Mouse (Mus musculus): ENCODE measurements around the gene B3gnt7.
"Not testable (repeated sequence)": the region's sequence is repeated elsewhere in the genome, so short reads cannot be mapped to it uniquely, and the experiment has no call there.

Gene B3gnt7

DNA sequence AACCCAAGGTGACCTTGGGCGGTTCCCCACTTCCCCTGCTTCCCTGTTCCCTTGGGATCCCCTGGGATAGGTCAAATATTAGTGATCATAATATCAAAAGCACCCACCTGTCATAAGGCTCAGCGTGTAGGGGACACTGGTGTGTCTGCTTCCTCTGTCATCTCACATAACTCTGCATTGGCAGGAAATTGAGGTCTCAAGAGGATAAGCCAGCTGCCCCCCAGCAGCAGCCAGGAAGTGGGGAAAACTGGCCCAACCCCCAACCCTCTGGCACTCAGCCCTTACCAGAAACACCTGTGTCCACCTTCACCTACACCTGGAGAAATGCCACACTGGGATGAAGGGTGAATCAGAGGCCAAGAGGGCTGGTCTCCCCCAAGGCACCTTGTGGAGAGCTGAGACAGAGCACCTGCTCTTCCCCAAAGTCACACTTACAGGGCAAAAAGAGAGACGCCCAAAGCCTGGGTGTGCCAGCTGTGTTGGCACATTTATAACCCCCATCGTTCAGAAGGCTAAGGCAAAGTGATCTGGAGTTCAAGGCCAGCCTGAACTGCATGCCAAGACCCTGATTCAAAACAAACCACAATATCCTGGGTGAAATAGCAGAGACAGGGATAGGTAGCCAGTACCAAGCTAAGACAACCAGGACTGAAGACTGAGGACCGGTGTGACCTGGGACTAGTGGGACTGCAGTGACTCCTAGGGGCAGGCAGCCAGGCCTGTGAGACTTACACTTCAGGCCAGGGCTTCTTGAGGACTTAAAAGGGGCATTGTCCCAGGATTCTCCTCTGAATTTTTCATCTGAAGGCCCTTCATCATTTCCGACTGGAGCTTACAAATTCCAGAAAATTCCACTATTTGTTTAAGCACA lies 1.2 kb upstream of the B3gnt7 start:
- no peak for DNase-seq (ENCODE audit: low spot score in 2 of 2)

DNA sequence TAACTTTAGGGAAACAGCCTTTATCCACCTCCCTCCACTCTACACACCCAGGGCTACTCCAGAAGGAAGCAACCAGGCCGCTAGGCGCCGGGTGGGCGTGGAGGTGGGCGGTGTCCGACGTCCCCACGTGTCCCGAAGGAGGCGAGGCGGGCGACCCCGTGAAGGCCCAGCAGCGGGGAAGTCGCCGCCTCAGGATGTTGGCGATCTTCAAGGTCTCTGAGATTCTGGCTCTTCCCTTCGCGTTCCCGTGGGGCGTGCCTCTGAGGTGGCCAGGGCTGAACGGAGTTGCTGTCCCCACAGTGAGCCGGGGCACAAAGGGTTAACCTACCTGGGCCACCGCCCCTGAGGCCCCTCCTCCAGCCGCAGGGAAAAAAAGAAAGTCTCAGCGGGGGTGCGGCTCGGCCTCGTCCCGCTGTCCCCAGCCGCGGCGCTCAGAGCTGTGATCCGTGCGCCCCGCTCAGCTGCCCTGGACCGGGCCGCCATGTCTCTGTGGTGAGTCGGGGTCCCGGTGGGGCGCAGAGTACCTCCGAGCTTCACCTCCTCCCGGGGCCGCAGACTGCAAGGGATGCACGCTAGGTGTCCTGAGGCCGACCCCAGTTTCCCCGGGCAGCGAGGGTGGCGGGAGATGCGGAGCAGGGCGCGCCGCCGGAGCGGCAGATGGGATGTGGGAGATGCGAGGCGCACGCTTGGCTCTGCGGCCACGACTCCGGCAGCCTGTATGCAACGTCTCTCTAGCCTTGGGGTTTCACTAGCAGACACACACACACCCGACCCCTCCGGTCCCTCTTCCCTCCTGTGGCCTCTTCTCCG lies 636 bp downstream of the B3gnt7 start:
- peak; percentile 37 to 65 for DNase-seq (ENCODE audit: low spot score in 2 of 2)

DNA sequence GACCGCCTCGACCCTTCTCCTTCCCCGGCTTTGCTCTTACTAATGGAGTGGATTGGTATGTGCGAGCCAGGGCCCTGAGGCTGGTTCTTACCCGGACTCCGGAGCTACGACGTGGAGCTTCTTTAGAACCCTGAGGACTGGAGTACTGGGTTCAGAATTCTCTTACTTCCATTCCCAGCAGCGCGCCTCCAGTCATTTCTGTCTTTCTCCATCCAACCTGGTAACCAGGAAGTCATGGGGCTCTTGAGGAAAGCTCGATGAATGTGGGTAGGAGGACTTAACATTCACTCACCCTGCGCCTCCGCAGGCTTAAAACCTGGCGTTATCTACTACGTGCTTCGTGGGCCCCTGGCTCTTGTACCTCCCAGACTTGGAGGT lies 1.2 kb downstream of the B3gnt7 start:
- no peak for DNase-seq (ENCODE audit: low spot score in 2 of 2)

DNA sequence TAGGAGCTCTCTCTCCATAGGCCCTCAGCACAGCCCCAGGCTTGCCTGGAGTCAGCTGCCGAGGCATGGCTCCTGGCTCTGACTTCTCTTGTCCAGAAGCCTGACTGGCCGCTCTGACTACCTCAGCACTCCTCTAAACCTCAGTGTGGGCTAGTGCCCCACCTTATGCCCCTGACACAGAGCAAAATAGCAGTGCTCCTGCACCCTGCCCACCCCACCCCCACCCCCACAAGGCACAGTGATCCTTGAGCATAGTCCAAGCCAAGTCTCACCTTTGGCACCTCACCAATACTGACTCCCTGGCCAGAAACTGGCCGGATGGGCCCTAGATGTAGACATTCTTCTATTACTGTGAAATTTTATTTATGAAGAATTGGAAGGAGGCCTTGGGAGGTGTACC lies 4.1 kb downstream of the B3gnt7 start:
- no peak for DNase-seq (ENCODE audit: low spot score in 2 of 2)

DNA sequence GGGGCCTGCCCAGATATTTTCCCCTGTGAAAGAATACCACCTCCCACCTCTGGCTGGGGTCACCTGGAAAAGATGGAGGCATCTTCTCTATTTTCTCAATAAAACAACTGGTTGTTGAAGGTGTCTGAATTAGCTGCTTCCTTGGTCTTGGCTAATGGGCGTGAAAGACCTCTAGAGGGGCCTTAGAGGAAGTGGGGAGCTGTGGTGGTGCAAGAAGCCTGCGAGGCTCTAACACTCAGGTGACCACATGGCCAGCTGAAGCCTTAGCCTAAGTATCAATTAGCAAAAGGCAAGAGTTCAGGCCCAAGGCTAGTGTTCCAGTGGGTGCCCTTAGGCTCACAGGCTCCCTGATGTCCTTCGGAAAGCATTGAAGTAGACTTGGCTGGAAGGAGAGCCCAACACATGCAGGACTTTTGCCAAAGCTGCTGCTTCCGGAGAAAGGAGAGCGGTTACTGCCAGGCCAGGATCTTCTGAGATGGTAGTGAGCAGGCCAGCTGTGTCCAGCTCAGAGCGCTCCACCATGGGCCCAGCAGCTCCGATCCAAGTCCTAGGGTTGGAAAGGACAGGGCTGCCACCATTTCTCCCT lies 4.6 kb downstream of the B3gnt7 start:
- DNase-seq (ENCODE audit: low spot score in 2 of 2) = no peak

DNA sequence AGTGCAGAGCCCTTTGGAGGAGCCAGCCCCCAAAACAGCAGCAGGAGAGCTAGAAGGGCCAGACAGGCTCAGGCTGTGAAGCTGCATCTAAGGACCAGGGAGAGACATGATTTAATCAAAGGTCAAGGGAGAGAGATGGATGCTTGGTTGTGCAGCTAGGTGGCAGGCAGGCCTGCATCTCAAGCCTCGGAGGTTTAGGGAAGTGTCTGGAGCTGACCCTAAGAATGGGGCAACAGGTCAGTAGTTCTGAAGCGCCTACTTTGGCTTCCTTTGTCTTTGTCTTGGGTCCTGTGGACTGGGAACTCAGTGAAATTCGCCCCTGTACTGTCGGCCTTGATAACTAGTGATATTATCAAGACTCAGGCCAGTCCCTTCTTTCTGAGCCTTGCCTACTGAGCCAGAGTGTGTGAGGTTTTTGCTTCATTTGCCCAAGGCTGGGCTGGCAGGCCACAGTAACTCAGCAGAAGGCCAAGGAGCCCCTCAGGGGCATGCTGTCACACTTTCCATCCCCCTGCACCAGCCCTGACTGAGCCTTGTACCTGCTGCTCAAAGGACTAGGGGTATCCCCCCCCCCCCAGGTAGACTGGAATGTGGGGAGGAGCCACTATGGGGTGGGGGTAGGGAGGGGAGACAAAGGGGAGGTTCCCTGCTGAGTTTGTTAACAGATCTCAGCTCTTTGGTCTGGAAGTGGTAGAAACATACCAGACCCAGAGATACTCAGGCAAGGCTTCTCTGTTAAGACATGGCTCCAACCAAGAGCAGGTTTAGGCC lies 5.4 kb downstream of the B3gnt7 start:
- DNase-seq (ENCODE audit: low spot score in 2 of 2) = no peak

DNA sequence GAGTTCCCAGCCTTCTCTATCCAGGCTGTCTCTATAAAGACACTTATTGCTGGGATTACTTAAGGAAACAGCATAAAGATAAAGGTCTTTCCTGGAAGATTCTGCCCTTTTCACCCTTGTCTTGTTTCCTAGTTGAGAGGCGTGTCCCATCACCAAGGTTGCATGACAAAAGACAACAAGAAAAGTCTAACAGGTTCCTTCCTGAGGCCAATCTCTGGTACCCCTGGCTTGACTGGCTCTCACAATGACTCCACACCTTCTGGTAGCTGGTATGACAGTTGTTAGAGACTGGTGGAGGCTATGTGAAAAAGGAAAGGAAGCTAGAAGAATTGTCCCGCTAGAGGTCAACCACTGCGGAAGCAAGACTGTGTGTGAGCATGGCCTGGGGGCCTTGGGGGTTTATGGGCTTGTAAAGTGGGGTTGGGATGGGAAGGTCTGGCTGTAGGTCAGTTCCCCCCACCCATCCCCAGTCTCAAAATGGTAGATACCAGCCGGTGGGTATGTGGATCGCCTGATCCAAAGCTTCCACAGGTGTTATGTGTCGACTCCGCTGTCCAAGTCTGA lies 6.7 kb downstream of the B3gnt7 start:
- DNase-seq (ENCODE audit: low spot score in 2 of 2) = no peak

DNA sequence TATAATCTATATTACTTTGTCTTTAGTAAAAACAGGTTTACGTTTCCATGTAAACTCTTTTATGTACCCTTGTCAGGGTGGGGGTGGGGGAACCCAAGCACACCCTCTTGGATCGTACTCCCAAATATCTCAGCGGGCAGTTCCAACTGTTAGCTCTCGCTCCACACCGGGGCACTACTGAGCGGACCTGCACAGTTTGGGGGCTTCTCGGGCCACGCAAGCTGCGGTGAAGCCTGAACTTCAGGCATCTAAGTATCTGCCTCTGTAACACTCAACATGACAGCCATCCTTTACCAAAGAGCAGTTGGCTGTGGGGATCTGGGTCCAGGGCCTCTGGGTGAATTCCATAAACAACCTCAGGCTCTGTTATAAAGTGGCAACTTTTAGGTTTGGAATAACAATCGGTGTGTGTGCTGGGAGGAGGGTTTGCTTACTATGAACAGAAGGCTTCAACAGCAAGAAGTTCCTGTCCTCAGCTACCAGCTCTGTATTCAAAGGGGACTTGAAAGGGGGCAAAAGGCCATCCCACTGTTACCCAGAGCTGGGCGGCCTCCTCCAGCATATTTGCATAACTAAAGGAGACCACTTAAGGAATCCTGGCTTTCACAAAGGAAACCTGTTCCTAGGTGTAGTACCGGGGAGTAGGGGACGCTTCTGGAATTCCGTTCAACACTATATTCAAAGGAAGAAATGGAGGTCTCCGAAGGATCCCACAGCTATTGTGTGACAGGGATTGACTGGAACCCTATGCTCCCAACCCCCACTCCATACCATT lies 8.1 kb downstream of the B3gnt7 start:
- no peak for DNase-seq (ENCODE audit: low spot score in 2 of 2)

DNA sequence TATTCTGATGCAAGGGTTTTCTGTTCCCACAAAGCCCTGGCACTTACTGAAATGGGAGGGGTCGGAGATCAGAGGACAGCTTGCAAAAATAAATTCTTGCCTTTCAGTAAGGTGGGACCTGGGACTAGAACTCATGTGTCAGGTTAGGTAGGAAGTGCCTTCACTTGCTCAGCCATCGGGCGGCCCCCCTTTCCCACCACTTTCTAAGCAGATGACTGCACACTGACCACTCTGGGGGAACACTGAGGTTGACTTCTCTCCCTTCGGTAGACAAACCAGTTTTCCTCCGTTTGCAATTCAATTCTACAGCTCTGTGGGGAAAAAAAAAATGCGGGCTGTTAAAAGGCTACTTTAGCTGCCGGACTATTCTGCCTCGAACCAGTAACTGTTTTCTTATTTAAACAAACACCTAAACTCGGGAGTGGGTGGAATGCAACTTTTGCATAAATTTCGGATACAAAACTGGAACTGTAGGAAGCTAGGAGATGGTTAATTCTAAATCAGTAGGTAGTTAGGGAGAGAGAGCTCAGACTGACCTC lies 8.9 kb downstream of the B3gnt7 start:
- DNase-seq (ENCODE audit: low spot score in 2 of 2) = no peak

DNA sequence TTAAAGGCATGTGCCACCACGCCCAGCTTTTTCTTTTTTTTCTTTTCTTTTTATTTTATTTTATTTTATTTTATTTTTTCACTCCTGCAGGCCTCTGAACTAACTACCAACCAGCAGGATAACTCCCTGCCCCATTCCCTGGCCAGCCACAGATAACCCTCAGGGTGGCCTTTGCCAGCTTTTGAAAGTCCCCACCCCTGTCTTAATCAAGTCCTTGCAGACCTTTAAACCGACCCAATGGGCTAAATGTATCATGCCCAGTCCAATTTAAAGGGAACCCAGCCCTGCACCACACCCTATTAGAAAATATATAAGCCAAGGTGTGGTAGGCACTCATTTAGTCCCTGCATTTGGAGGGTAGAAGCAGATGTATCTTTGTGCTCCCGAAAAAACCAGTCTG lies 9.6 kb downstream of the B3gnt7 start:
- DNase-seq (ENCODE audit: low spot score in 2 of 2) = no peak

DNA sequence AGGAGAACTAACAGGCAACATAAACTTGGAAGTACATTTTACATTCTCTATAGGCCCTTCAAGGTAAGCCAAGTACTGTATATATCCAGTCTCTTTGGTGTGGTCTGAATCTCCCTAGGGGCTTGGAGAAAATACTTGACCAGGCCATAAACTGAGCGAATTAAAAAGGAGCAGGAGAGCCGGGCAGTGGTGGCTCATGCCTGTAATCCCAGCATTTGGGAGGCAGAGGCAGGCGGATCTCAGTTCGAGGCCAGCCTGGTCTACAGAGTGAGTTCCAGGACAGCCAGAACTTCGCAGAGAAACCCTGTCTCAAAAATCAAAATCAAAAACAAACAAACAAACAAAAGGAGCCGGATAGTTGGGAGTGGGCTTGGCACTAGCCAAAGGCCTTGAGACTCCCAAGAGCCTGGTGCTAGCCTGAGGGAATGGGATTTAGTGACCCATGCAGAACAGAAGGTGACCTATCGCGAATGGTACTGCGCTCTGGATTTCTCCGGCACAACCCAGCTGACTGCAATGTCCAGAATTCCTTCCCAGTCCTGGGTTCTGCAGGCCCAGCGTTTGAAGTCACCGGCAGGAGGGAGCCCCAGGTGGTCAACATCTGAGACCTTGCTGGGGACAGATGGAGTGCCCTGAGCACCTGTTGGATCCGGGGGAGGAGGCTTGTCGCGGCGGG lies 10.6 kb downstream of the B3gnt7 start:
- no peak for DNase-seq (ENCODE audit: low spot score in 2 of 2)

DNA sequence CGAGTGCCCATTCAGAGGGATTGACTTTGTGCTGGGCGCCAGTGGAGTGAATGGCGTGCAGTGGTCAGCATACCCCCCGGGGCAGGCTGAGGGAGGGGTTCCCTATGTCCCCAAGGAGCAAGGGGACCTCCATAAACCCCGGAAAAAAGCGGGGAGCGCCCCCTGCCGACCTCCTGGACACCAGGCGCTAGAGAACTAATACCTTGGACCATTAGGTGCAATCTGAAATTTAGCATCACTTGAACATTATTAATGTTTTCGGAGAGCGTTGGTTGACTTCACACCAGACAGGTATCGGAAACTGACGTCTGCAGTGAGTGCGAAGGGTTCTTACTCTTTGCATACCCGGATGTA lies 11.1 kb downstream of the B3gnt7 start:
- no peak for DNase-seq (ENCODE audit: low spot score in 2 of 2)

DNA sequence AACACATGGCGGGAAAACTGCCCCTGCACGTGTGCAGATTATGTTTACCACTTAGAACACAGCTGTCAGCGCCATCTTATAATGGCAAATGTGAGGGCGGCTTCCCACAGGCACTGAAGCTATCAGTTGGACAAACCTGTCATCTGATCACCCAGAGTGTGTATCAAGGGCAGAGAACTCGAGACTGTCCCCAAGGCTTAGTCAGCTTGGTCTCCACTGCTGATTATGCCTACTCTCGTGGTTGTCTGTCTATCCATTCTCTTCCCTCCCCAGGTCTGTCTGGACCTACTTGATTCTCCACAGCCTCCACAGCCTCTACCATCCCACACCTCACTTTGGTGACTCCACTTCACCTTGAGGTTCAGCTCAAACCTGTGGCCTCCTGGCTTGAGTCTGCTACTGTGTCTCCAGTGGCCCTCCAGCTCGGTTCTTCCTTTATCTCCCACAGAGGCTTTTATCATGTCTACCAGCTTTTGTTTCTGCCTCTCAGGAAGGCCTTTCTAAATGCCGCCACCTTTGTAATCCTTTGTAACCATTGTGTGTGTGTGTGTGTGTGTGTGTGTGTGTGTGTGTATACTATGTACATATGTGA lies 18.3 kb downstream of the B3gnt7 start:
- DNase-seq (ENCODE audit: low spot score in 2 of 2) = no peak

DNA sequence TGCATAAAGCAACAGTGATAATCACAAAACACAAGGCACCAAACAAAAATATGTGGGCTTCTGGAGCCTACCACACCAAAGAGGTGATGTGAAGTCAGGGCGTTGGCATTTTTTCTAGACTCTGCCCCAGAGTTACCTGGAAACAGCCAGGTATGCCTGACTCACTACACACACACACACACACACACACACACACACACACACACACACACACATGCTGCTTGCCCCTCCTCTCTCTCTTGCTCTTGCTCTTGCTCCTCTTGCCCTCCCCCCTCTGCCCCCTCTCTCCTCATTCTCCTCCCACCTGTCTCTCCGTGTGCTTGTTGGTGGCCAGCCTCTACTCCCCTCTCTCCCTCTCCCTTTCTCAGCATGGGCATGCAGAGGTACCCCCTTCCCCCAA lies 33.7 kb downstream of the B3gnt7 start:
- DNase-seq (ENCODE audit: low spot score in 2 of 2) = no peak

DNA sequence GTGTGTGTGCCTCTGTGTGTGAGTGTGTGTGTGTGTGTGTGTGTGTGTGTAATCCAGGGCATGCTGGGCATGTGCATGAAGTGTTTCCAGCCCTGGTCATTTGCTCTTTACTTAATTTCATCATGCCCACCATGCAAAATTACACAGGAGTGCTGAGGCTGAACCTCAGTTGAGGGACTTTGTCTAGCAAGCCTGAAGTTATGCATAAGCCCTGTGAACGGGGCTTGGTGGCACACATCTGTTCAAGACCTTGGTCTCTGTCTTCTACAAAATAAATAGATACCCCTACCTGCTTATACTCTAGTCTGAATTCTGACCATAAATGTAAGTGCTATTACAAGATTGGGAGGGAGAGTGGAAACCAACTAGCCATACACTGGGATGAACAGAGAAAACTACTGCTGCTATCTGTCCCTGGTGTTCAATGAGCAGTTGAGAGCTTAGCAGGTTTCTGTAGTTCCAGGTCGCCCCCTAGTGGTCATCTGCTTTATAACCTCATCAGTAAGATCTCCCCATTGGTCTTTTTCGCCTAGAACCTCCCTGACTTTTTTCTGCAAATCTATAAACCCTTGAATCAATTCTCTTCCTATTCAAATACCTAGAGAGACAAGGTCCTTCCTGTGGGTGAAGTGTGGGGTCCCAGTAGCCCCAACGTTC lies 36.7 kb downstream of the B3gnt7 start:
- peak; percentile 53 to 75 for DNase-seq (ENCODE audit: low spot score in 2 of 2)

DNA sequence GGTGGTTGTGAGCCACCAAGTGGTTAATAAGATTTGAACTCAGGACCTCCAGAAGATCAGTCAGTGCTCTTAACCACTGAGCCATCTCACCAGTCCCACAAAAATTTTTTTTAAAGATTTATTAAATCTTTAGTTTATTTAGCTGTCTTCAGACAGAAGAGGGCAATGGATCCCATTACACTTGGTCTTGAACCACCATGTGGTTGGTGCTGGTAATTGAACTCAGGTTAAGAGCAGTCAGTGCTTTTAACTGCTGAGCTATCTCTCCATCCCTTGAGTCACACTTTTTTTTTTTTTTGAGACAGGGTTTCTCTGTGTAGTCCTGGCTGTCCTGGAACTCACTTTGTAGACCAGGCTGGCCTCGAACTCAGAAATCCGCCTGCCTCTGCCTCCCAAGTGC lies 38.5 kb downstream of the B3gnt7 start:
- not testable (repeated sequence) for DNase-seq (ENCODE audit: low spot score in 2 of 2)

DNA sequence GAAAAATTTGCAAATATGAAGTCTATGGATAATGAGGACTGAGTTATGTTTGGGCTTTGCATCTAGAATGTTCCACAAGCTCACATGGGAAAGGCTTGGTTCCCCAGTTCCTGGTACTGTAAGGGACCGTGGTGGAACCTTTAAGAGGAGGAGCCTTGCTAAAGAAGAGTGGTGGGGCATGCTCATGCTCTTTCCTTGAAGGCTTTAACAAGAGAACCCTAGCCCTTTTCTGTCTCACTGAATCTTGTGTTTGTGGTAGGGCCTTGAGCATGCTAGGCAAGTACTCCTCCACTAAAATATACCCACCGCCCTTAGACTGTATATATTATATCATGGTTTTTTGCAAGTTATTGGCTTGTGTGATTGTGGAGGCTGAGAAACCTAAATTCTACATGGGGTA lies 39.7 kb downstream of the B3gnt7 start:
- no peak for DNase-seq (ENCODE audit: low spot score in 2 of 2)

DNA sequence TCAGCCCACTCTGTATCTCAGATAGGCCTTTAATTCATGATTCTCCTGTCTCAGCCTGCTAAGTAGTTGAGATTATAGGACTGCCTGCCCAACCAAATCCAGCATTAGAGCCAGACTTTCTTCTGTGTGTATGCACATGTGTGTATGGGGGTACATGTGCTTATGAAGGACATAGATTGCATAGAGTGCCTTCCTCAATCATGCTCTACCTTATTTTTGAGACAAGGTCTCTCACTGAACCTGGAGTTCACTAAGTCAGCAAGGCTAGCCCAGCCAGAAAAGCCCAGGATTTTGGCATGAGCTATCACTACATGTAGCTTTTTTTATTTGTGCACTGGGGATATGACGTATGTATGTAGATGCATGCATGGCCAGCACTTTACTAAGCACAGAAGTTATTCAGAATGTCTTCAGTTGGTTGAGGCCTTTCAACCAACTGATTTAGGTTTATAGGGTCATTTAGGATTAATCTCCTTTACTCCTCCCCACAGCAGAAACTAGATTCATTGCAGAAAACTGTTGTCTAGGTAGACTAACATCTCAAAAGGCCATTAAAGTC lies 40.5 kb downstream of the B3gnt7 start:
- no peak for DNase-seq (ENCODE audit: low spot score in 2 of 2)
